Mouse (Mus musculus) olfactory bulb, adult 2 months (tissue): Measurements from ENCODE around the gene Nrp2.

Experiments
- CTCF ChIP-seq: fragments of 200-500 bp; IDR thresholded peaks from 2 replicates; pipeline ENCODE4 v1.5.1; 2012; ENCODE audit warnings: low read depth, mild to moderate bottlenecking, low read length, moderate library complexity; ENCODE audit not compliant: insufficient read depth
- POLR2A ChIP-seq: fragments of 200-500 bp; IDR thresholded peaks from 2 replicates; pipeline ENCODE4 v1.6.1; 2012; ENCODE audit warnings: mild to moderate bottlenecking, low read depth, low read length, moderate library complexity; ENCODE audit not compliant: insufficient read depth

DNA sequence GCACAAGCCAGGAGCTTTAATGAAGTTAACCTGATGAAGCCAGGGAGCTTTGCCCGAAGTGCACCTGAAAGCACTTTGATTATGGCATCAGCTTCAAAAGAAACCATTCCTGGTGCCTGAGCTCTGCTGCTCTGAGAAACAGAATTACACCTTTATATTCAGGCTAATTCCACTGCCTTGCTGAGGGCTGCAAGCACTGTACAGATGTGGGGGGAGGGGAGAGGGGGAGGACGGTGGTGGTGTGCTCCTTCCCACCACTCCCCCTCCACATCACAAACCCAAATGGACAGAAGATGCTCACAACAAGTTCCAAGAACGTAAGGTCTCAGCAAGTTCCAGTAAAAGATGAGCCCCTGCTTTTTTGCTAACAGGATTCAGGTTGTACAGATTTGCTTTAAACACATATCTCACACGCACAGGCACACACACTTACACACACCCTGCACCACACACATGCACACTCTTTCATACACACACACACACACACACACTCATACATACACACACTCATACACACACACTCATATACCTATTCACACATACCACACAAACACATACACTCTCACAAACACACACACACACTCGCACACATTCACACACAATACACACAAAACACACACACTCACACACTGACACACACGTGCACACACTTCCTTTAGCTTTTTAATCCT, 6.6 kb upstream of the Nrp2 start:
- TF ChIP-seq CTCF (no peak), POLR2A (no peak)
